Mouse (Mus musculus) small intestine, adult 2 months (tissue): ENCODE data around the gene Tmem91.

ENCODE experiments used
- CTCF ChIP-seq: fragments of 200-500 bp; IDR thresholded peaks from 2 replicates; pipeline ENCODE4 v1.5.1; 2012; ENCODE audit warnings: low read depth, mild to moderate bottlenecking, control low read depth, inconsistent platforms, low read length, moderate library complexity, mixed read lengths; ENCODE audit not compliant: insufficient replicate concordance, insufficient read length; ENCODE audit errors: extremely low read depth
- POLR2A ChIP-seq: fragments of 200-500 bp; IDR thresholded peaks from 2 replicates; pipeline ENCODE4 v1.6.1; 2012; ENCODE audit warnings: low read depth, mild to moderate bottlenecking, control low read depth, inconsistent platforms, low read length, moderate library complexity

DNA sequence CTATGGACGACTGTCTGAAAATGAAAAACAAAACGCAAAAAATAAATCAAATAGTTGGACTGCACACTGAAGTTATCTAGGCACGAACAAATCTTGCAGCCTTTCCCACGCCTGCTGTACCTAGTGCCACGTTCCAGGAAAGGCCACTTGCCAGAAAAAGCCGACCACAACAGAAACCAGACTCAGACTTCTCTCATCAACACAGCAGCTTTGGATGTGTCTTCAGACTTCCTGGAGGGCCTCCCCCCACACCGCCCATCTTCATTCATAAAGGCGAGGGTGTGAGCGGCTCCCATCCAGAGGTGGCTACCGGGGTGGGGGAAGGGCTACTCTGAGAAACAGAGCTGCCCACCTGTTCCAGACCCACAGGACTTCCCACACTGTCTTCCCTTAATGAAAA lies 30.8 kb downstream of the Tmem91 start:
- TF ChIP-seq CTCF (no peak), POLR2A (no peak)
